Mouse (Mus musculus) brain, embryonic 14.5 days (tissue): ENCODE data around the gene Nme3.

ENCODE experiments used
- CTCF ChIP-seq: fragments of 200-500 bp; IDR thresholded peaks from 2 replicates; pipeline ENCODE4 v1.5.1; 2012; ENCODE audit warnings: inconsistent platforms, mild to moderate bottlenecking, moderate library complexity, borderline replicate concordance; ENCODE audit not compliant: insufficient read depth, insufficient read length; ENCODE audit errors: extremely low read depth
- POLR2A ChIP-seq: fragments of 200-500 bp; IDR thresholded peaks from 2 replicates; pipeline ENCODE4 v1.6.1; 2012; ENCODE audit warnings: mild to moderate bottlenecking, inconsistent platforms, borderline replicate concordance; ENCODE audit not compliant: poor library complexity, insufficient read depth, insufficient read length, severe bottlenecking; ENCODE audit errors: extremely low read depth

GRCm38 (mm10) chr17:24933163-24933562 lies 36.9 kb downstream of the Nme3 start:
- TF ChIP-seq CTCF = no peak
- no peak for TF ChIP-seq POLR2A
